Mouse (Mus musculus) lung, adult 18-20 months (tissue): ENCODE measurements around the gene Gns.

ENCODE experiments used
- DNase-seq, 2 experiments: peaks; one replicate each; pipeline ENCODE4 v3.0.0; 2022; ENCODE audit warnings: mixed read lengths in 2 of 2

The Gns gene

DNA sequence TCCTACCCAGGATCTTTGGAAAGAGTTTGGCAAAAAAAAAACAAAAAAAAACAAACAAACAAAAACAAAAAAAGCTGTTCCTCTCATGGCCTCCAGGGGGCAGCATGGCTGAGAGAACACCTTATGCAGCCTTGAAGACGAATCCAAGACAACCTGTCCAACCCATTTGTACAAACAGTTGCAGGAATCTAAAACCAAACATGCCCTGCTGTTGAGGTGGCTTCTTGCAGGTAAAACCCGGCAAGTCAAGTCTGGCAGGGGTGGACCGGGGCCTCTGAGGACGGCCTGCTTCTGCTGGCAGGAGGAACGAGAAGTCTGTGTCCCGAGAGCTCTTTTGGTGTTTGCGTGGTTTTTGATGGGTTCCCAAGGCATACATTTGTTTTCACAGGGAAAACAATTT, 44.8 kb downstream of the Gns start:
- DNase-seq, result peak; percentile 81 to 85

- DNase-seq, result no peak
Measured at GRCm38 (mm10) chr10:121411721-121412455, 47.0 kb downstream of the Gns start.

DNA sequence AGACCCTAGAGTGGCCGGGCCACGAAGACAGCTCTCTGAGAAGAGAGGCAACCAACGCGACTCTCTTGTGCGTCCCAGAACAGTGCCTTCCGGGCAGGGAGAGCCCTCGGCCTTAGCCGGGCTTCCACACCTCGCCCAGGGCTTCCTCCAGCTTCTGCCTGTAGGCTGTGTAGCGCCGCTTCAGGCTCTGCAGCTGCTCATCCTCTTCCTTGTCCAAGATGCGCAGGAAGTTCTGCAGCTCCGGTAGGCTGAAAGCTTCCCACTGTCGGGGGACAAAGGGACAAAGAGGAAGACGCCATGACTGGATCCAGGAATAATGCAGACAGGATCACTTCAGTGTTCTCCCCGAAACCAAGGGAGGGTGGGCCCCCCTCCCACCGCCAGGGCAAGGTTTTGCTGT, 47.9 kb downstream of the Gns start:
- DNase-seq, result no peak

GRCm38 (mm10) chr10:121414127-121414526, 49.2 kb downstream of the Gns start:
- DNase-seq, result no peak

GRCm38 (mm10) chr10:121418835-121419234, 53.9 kb downstream of the Gns start:
- peak in 1 of 2 experiments; percentile 52 for DNase-seq

GRCm38 (mm10) chr10:121419640-121420470, 55.0 kb downstream of the Gns start:
- peak; percentile 78 to 82 for DNase-seq

DNA sequence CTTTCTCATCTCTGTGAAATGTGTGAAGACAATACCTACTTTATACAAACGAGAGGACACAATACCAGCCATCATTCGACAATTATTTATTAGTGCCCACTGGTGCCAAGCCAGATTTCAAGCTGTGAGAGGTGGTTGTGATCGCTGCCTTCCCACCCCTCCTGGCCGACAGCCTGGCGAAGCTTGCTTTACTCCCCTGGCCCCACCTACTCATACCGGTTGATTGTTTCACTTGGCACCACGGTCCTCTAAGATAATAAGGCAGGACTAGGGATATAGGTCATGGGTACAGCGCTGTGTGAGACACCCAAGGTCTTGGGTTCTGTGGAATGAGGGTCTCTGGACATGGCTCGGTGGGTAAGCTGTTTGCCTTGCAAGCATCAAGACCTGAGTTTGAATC, 56.1 kb downstream of the Gns start:
- DNase-seq, result peak; percentile 53 to 73

- DNase-seq, result no peak
Measured at GRCm38 (mm10) chr10:121421657-121422290, 56.9 kb downstream of the Gns start.

GRCm38 (mm10) chr10:121422294-121422693, 57.4 kb downstream of the Gns start:
- no peak for DNase-seq

DNA sequence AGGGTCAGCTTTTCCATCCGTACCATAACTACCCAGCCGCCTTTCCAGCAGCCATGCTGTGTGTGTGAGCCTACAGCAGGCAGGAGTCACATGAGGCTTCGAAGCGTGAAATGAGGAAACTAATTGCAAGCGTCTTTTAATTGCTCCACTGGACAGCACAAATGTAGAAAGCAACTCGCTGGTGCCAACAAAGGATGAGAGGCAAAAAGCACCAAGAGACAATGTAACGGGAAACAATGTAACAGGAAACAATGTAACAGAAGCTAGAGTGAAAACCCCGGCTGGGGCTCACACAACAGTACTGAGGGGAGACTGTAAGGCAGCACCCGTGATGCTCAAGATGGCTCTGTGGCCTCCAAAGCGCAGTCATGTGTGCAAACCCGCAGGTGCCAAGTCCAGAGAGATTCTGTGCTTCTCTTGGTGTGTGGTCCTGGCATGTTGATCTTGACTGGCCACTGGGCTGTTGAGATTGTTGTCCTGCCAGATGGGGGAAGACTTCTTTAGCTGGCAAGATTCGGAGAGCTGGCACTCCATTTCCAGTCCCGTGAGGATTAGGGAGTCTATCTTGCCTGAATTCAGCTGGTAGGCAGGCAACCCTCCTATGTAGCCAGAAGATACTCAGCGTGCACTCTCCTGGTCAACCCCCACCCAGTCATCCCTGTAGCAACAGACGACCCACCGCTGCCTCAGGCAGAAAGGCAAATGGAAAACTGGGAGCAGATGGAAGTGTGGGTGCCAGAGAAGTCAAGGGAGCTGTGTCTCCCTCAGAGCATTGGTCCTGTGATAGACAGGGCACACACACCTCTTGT, 58.9 kb downstream of the Gns start:
- DNase-seq, result no peak

DNA sequence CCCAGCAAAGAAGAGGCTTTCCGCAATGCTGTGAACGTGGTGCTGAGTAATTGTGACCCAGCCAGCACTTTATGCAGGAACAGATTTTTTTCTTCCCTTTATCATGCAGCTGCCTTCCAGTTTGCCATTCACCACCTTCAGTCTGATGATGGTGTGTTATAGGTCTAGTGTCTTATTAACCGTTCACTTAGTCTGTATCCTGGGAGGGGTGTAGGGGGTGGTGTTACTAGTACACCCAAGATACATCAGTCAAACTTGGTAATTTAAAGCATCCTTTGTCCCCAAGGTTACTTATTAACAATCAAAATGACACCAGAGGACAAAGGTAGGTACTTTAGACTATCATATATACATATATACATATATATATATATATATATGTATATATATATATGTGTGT, 59.6 kb downstream of the Gns start:
- DNase-seq, result no peak

DNA sequence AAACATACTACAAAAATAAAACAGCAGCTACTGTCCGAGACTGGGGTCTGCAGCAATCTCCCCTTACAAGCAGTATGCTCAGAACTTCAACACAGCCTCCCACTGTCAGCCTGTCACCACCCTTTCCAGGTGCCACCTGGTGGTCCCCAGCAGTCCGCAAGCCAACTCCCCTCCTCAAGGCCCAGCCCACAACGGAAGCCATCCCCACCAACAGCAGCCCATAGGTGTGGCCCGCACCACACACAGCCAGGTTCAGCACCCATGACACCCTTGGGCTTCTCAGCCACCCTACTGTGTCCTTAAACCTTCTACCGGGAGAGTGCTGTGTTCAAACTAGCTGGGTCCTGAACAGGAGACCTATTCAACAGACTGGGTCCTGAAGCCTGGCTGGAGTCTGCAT, 60.2 kb downstream of the Gns start:
- no peak for DNase-seq

DNA sequence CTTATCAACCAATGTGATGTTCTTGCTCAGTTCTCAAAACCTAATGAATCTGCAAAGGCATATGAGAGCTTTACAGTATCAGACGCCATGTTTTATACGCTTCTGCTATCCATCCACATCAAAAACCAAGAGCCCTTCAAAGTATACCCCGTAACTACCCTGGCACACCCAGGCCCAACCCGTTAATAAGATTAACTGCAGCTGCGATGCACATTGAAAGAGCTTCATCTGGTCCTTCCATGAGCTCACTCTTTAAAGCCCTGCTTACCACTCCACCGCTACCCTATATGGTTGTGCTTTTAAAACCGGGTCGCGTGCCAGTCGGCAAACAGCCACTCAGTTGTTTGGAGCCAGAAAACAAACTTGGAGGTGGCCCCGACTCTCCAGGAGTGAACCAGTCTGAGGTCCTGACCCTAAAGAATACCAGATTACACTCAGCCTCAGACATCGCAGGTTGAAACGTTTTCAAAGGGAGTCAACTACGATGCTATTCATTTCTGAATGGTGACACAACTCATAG, 60.7 kb downstream of the Gns start:
- DNase-seq, result peak; percentile 65 to 74

DNA sequence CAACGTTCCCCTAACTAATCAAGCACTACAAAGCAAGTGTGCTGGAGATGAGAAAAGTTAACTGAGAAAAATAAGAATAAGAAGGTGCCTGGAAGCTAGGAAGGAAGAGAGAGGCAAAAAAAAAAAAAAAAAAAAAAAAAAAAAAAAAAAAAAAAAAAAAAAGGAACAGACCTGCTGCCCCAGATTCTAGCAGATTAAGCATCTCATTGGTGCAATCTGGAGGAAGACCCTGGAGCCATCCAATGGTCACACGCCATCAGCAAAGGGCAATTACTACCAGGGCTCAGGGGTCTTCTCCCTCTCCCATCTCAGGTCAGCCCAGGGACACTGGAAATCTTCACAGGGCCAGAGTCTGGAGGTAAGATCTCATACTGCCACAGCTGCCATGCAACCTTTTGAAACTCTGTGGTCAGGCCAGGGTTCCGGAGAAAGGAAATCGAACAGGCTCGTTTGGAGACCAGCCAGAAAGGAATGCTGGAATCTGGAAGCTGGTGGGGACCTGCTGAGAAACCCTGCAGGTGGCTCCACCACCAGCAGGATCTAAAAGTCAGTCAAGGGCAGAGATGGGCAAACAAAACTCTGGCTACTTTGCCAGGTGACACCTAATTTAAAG, 61.7 kb downstream of the Gns start:
- peak in 1 of 2 experiments; percentile 64 for DNase-seq

DNA sequence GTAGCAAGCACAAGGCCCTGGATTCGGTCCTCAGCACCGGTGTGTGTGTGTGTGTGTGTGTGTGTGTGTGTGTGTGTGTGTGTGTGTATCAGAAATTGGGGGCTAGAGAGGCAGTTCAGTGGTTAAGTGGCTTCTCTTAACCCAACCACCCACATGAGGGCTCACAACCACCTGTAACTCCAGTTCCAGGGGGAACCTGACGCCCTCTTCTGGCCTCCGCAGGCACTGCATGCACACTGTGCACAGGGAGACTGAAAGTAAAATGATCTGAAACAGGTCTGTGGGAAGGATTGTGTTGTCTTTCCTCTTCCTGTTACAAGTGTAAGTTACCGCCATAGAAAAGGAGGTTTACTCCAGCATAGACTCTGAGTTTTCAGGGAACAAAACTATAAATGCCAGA, 62.2 kb downstream of the Gns start:
- DNase-seq, result no peak

- DNase-seq, result peak in 1 of 2 experiments; percentile 56
Measured at GRCm38 (mm10) chr10:121428011-121428711, 63.3 kb downstream of the Gns start.

GRCm38 (mm10) chr10:121429089-121429488, 64.2 kb downstream of the Gns start:
- DNase-seq, result peak in 1 of 2 experiments; percentile 70

GRCm38 (mm10) chr10:121429581-121429980, 64.7 kb downstream of the Gns start:
- no peak for DNase-seq

DNA sequence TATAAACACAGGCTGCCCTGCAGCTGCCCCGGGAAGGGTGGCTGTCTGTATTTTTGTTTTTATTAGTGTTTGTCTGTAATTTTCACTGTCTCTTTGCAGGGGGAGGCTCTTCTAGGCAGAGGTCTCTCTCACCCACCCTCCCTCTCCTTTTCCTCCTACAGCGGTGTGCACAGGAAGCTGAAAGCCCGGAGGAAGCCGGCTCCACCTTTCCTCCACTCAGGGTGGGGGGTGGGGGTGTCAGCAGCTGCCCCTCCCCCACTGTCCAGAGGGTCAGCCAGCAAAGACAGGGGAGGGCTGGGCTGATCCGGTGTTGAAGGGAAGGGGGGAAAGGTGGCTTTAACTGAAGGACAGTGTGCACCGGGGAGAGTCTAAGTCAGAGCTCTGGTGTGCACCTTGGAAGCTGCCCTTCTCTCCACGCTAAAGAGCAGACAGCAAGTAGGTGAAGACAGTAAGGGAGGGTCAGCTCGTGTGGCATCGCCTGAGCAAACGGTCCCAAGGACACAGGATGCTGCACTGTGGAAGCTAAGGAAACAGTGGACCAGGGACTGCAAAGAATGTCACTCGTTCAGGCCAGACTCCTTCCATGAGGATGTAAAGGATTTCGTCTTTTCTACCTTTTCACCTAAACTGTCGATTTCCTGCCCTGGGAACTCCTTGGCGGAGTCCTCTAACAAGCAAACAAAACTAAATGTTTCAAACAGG, 65.2 kb downstream of the Gns start:
- peak in 1 of 2 experiments; percentile 51 for DNase-seq

GRCm38 (mm10) chr10:121430764-121431540, 66.1 kb downstream of the Gns start:
- DNase-seq, result no peak
